Comparison of ENCODE assay signal across 8 mouse cellular contexts in the genomic region with DNA sequence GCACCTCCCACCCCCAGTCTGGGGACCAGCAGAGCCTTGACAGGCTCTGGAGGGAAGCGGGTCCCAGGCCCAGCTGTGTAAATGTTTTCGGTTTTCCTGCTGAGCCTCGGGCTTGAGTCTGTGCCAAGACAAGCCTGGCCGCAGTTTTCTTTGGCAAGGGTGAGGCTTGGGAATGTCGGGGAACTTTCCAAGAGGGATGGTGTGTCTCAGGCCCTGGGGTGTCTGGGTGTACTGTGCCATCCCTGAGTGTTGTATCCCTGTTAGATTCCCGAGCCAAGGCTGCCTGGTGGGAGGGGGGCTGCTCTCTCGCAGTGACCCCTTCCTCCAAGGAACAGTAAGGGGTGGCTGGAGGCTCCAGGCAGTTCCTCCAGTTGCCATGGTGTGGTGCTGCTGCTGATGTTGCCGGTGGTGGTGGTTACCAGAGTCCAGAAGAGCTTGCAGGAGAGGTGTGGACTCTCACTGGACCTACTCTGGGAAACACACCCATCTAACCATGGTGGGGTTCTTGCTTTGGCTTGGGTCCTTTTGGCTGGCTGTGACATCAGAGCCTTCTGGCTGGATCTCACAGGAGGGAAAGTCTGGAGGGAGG. TPM values are rescaled to one million over a fixed set of nuclear protein-coding genes. Genes with fewer than 3 reads are reported as not detected.
DNase-seq lines count a peak whose midpoint lies in the region; ATAC-seq and TF ChIP-seq lines count a peak whose summit lies in the region.

No protein-coding gene starts in this region.

- H3K9ac ChIP-seq in intestine, postnatal 0 days (ENCODE audit: low read depth, low read length), result no peak overlapping the region

- TF ChIP-seq POLR2A in lung, adult 2 months (IDR thresholded peaks at IDR 0.05; ENCODE audit: borderline replicate concordance, extremely low read depth, low read depth, low read length), result no peak

- H3K27ac ChIP-seq in layer of hippocampus, adult 2 months, result no peak overlapping the region
- H3K27ac ChIP-seq in intestine, postnatal 0 days (ENCODE audit: low read depth, low read length), result 0 out of 2 replicates have a peak overlapping the region, but pooled peaks have one; percentile 21

- DNase-seq in layer of hippocampus, adult 2 months (ENCODE audit: low spot score in 2 of 2), result no peak
- no peak for DNase-seq in layer of hippocampus, adult 9-10 months (ENCODE audit: low spot score)
- peak; percentile 40 for DNase-seq in embryo, embryonic 9.5 days (ENCODE audit: extremely low spot score)
- peak; percentile 92 to 93 for DNase-seq in heart, adult 18-20 months
- DNase-seq in lung, adult 2 months, result peak; percentile 54
- peak; percentile 77 for DNase-seq in skeletal muscle tissue, adult 2 months (ENCODE audit: low read depth, low spot score)
- DNase-seq in layer of hippocampus, adult 8-10 months (ENCODE audit: low spot score in 2 of 2), result no peak

- no peak overlapping the region for H3K4me2 ChIP-seq in intestine, postnatal 0 days (replicated peaks; ENCODE audit: low read depth)

- H3K4me1 ChIP-seq in intestine, postnatal 0 days (replicated peaks; ENCODE audit: control insufficient read depth, insufficient read depth, low read length), result no peaks in the 10 kb centered on the region
- H3K4me1 ChIP-seq in lung, adult 2 months (ENCODE audit: control insufficient read depth, insufficient read depth, low read length), result peaks cover 3% of the 10 kb centered on the region; the same call in 1 of the 2 replicates

- H3K36me3 ChIP-seq in intestine, postnatal 0 days (ENCODE audit: control insufficient read depth, insufficient read depth), result no peaks in the 10 kb centered on the region

- peak; percentile 57 for TF ChIP-seq CTCF in layer of hippocampus, adult 2 months (conservative IDR thresholded peaks at IDR 0.05)
- peak; percentile 61 for TF ChIP-seq CTCF in intestine, postnatal 0 days (IDR thresholded peaks at IDR 0.05; ENCODE audit: low read depth)
- no peak for TF ChIP-seq CTCF in lung, adult 2 months (IDR thresholded peaks at IDR 0.05; ENCODE audit: insufficient read depth, low read length)

- H3K9me3 ChIP-seq in intestine, postnatal 0 days (ENCODE audit: control insufficient read depth), result no peaks in the 10 kb centered on the region

- ATAC-seq in intestine, postnatal 0 days, result peak; percentile 22; the same call in 1 of the 2 replicates

- 27% methylated on average over 8 of the region's 8 CpGs for WGBS in intestine, postnatal 0 days
- 11% methylated on average over 8 of the region's 8 CpGs for WGBS in lung, adult 2 months

- H3K4me3 ChIP-seq in layer of hippocampus, adult 2 months, result no peak overlapping the region
- H3K4me3 ChIP-seq in intestine, postnatal 0 days (ENCODE audit: low read depth, low read length), result no peak overlapping the region
- no peak overlapping the region for H3K4me3 ChIP-seq in lung, adult 2 months (replicated peaks; ENCODE audit: extremely low read depth, low read depth, low read length)

- H3K27me3 ChIP-seq in intestine, postnatal 0 days (replicated peaks; ENCODE audit: control insufficient read depth, insufficient read depth, low read length), result no peaks in the 10 kb centered on the region

RNA-seq across cellular contexts. Expression of gene Gm26897, which starts 58.0 kb away (rescaled TPM):
- not detected for total RNA-seq in layer of hippocampus, adult 2 months (2021)
- not detected for total RNA-seq in heart, adult 18-20 months (2021)
- not detected in 2 replicates for polyA plus RNA-seq in intestine, postnatal 0 days (2015; fragmentation: Nextera tagmentation; extraction: Ambion mirVana)
- polyA plus RNA-seq in lung, adult 2 months (2012; rRNA removed), result not detected in 2 replicates
- total RNA-seq in layer of hippocampus, adult 8-10 months (2022), result not detected

Comparison
In these comparisons a context has a peak if more than half of its experiments do, and no peak if none do; other contexts are left out.
1. DNase-seq: peak in embryo, embryonic 9.5 days (single experiment), heart, adult 18-20 months (2 of 2), lung, adult 2 months (single experiment) and skeletal muscle tissue, adult 2 months (single experiment); none in layer of hippocampus, adult 2 months (0 of 2), layer of hippocampus, adult 9-10 months (single experiment) and layer of hippocampus, adult 8-10 months (0 of 2).